ENCODE assay signal across 8 mouse cellular contexts in genomic region chr13:37827263-37827995, GRCm38 (mm10). TPM values are rescaled to one million over a fixed set of nuclear protein-coding genes. Genes with fewer than 3 reads are reported as not detected.
A peak's percentile ranks its signal among the peaks of the same experiment; 100 is the strongest.
DNase-seq lines count a peak whose midpoint lies in the region; ATAC-seq and TF ChIP-seq lines count a peak whose summit lies in the region.

No protein-coding gene starts in this region.

- TF ChIP-seq POLR2A in CH12.LX (IDR thresholded peaks at IDR 0.05; ENCODE audit: low read depth, low read length): 0 out of 2 replicates have a peak, but pooled peaks have one; percentile 8
- no peak for TF ChIP-seq POLR2A in spleen, adult 2 months (IDR thresholded peaks at IDR 0.05; ENCODE audit: low read depth, low read length)

- ATAC-seq in forebrain, embryonic 12.5 days (ENCODE audit: low FRiP score): peak; percentile 62
- ATAC-seq in midbrain, embryonic 11.5 days (ENCODE audit: low FRiP score): peak; percentile 67
- ATAC-seq in megakaryocyte-erythroid progenitor cell, adult 5-6 weeks (replicated peaks; ENCODE audit: low FRiP score, low TSS enrichment, poor library complexity, severe bottlenecking): no peak

- dilution Hi-C loops in CH12.LX (cut with MboI; ENCODE audit: extremely low pct_ligation_motif_present, extremely low pct_unique_long_range_greater_than_20kb, low sequenced_read_pairs): no loop called here

- H3K9ac ChIP-seq in CH12.LX (ENCODE audit: insufficient read depth, low read depth): peak overlapping the region; percentile 82
- H3K9ac ChIP-seq in forebrain, embryonic 12.5 days: peak overlapping the region; percentile 74
- H3K9ac ChIP-seq in midbrain, embryonic 11.5 days (ENCODE audit: low read length): peak overlapping the region; percentile 76

- no peak for TF ChIP-seq EP300 in CH12.LX (IDR thresholded peaks at IDR 0.05; ENCODE audit: low read length)

- DNase-seq in CH12.LX (ENCODE audit: extremely low read depth): peak; percentile 42
- DNase-seq in adrenal gland, adult (ENCODE audit: inconsistent age in 2 of 2, low spot score in 1 of 2): peak; percentile 84 to 91
- peak; percentile 60 for DNase-seq in heart, postnatal 25 days (ENCODE audit: low spot score)
- DNase-seq in limb, embryonic 10.5 days (ENCODE audit: low spot score): peak; percentile 78
- DNase-seq in midbrain, embryonic 11.5 days (ENCODE audit: low spot score, missing footprints): peak; percentile 97
- peak in 1 of 2 experiments; percentile 76 for DNase-seq in spleen, adult 2 months (ENCODE audit: low read depth in 1 of 2, low spot score in 2 of 2)

- H3K27ac ChIP-seq in CH12.LX (ENCODE audit: insufficient read depth, low read depth): peak overlapping the region; percentile 24; the same call in 1 of the 2 replicates
- peak overlapping the region; percentile 46; the same call in 1 of the 2 replicates for H3K27ac ChIP-seq in forebrain, embryonic 12.5 days
- H3K27ac ChIP-seq in limb, embryonic 10.5 days: peak overlapping the region; percentile 93
- H3K27ac ChIP-seq in midbrain, embryonic 11.5 days (ENCODE audit: low read depth, low read length): no peak overlapping the region; the same call in 1 of the 2 replicates
- peak overlapping the region; percentile 89 for H3K27ac ChIP-seq in spleen, adult 2 months (ENCODE audit: insufficient read depth, low read length)

- H3K27me3 ChIP-seq in CH12.LX (replicated peaks): no peaks in the 10 kb centered on the region
- H3K27me3 ChIP-seq in forebrain, embryonic 12.5 days: peaks cover 67% of the 10 kb centered on the region
- H3K27me3 ChIP-seq in limb, embryonic 10.5 days (ENCODE audit: low read depth, poor library complexity, severe bottlenecking): peaks cover 10% of the 10 kb centered on the region; the same call in 1 of the 2 replicates
- H3K27me3 ChIP-seq in midbrain, embryonic 11.5 days (ENCODE audit: control insufficient read depth, insufficient read depth, low read length): peaks cover 20% of the 10 kb centered on the region
- no peaks in the 10 kb centered on the region for H3K27me3 ChIP-seq in spleen, adult 2 months (ENCODE audit: control insufficient read depth, insufficient read depth, low read length)

- peak overlapping the region; percentile 58 to 93 (median 78) for H3K4me3 ChIP-seq in CH12.LX (replicated peaks in 1 of 3; ENCODE audit: low read depth in 2 of 3, low read length in 2 of 3, poor library complexity in 1 of 3)
- peak overlapping the region; percentile 67 for H3K4me3 ChIP-seq in forebrain, embryonic 12.5 days (replicated peaks)
- peak overlapping the region; percentile 88 for H3K4me3 ChIP-seq in limb, embryonic 10.5 days
- peak overlapping the region; percentile 80 for H3K4me3 ChIP-seq in midbrain, embryonic 11.5 days (ENCODE audit: low read depth, low read length)
- peak overlapping the region; percentile 89 for H3K4me3 ChIP-seq in spleen, adult 2 months (ENCODE audit: extremely low read depth, insufficient read depth, insufficient read length)

- WGBS in forebrain, embryonic 12.5 days: under 1% methylated on average over 61 of the region's 69 CpGs
- WGBS in limb, embryonic 10.5 days: under 1% methylated on average over 67 of the region's 69 CpGs
- under 1% methylated on average over 65 of the region's 69 CpGs for WGBS in midbrain, embryonic 11.5 days
- WGBS in spleen, adult 2 months: under 1% methylated on average over 61 of the region's 69 CpGs

- TF ChIP-seq CTCF in CH12.LX (conservative IDR thresholded peaks at IDR 0.05 in 1 of 2, IDR thresholded peaks at IDR 0.05 in 1 of 2; ENCODE audit: low read depth in 2 of 2, low read length in 2 of 2): no peak
- TF ChIP-seq CTCF in spleen, adult 2 months (IDR thresholded peaks at IDR 0.05; ENCODE audit: extremely low read depth, insufficient read depth, insufficient read length, insufficient replicate concordance): no peak

- intact Hi-C loops in heart, postnatal 25 days (cut with DNase I): loop anchor here (5.0 kb wide), 4 partner anchors 115 to 375 kb away; no protein-coding TSS in a partner anchor

- no peaks in the 10 kb centered on the region for H3K36me3 ChIP-seq in CH12.LX (replicated peaks in 1 of 2; ENCODE audit: control insufficient read depth in 1 of 2, insufficient read depth in 1 of 2, low read length in 1 of 2)
- H3K36me3 ChIP-seq in forebrain, embryonic 12.5 days (replicated peaks): no peaks in the 10 kb centered on the region
- H3K36me3 ChIP-seq in limb, embryonic 10.5 days: no peaks in the 10 kb centered on the region
- no peaks in the 10 kb centered on the region for H3K36me3 ChIP-seq in midbrain, embryonic 11.5 days (ENCODE audit: control insufficient read depth, insufficient read depth, low read length)
- no peaks in the 10 kb centered on the region for H3K36me3 ChIP-seq in spleen, adult 2 months (ENCODE audit: control insufficient read depth, insufficient read depth, low read length)

- H3K4me1 ChIP-seq in CH12.LX (ENCODE audit: control insufficient read depth in 1 of 2, insufficient read depth in 2 of 2): peaks cover 10 to 55% of the 10 kb centered on the region in 2 experiments
- peaks cover 45% of the 10 kb centered on the region for H3K4me1 ChIP-seq in forebrain, embryonic 12.5 days
- peaks cover 50% of the 10 kb centered on the region for H3K4me1 ChIP-seq in limb, embryonic 10.5 days
- H3K4me1 ChIP-seq in midbrain, embryonic 11.5 days (ENCODE audit: control insufficient read depth, insufficient read depth, low read length): peaks cover 29% of the 10 kb centered on the region
- H3K4me1 ChIP-seq in spleen, adult 2 months (ENCODE audit: control insufficient read depth, insufficient read depth, insufficient read length): peaks cover 20% of the 10 kb centered on the region

- peak overlapping the region; percentile 80 for H3K4me2 ChIP-seq in CH12.LX (ENCODE audit: insufficient read depth, low read depth, poor library complexity, severe bottlenecking)
- peak overlapping the region; percentile 97 for H3K4me2 ChIP-seq in forebrain, embryonic 12.5 days
- H3K4me2 ChIP-seq in midbrain, embryonic 11.5 days: peak overlapping the region; percentile 98

- no peaks in the 10 kb centered on the region for H3K9me3 ChIP-seq in CH12.LX (replicated peaks; ENCODE audit: low read length)
- no peaks in the 10 kb centered on the region for H3K9me3 ChIP-seq in forebrain, embryonic 12.5 days
- no peaks in the 10 kb centered on the region for H3K9me3 ChIP-seq in limb, embryonic 10.5 days (replicated peaks)
- H3K9me3 ChIP-seq in midbrain, embryonic 11.5 days (ENCODE audit: control insufficient read depth, low read length): no peaks in the 10 kb centered on the region

- no peak; the same call in 1 of the 2 replicates for TF ChIP-seq RAD21 in CH12.LX (IDR thresholded peaks at IDR 0.05; ENCODE audit: low read depth, low read length)

- H3K79me2 ChIP-seq in CH12.LX (replicated peaks; ENCODE audit: control insufficient read depth, extremely low read depth, insufficient read depth, poor library complexity, severe bottlenecking): peaks cover 43% of the 10 kb centered on the region

- in situ Hi-C loops in CH12.LX (cut with MboI; ENCODE audit: low pct_ligation_motif_present, low pct_unique_long_range_greater_than_20kb, low sequenced_read_pairs): no loop called here

TF ChIP-seq in CH12.LX, 34 proteins besides CTCF, POLR2A, EP300 and RAD21 (continues in another document):
- TF ChIP-seq IRF4 (IDR thresholded peaks at IDR 0.05; ENCODE audit: low read depth, low read length): peak; percentile 22; the same call in 1 of the 2 replicates
- no peak for TF ChIP-seq KAT2A (IDR thresholded peaks at IDR 0.05; ENCODE audit: insufficient replicate concordance, low read length)
- TF ChIP-seq MAZ (IDR thresholded peaks at IDR 0.05; ENCODE audit: low read depth, low read length): peak; percentile 46
- peak; percentile 52; the same call in 1 of the 2 replicates for TF ChIP-seq UBTF (IDR thresholded peaks at IDR 0.05; ENCODE audit: low read depth, low read length)
- no peak for TF ChIP-seq MYC (IDR thresholded peaks at IDR 0.05; ENCODE audit: low read depth, low read length)
- TF ChIP-seq TBP (conservative IDR thresholded peaks at IDR 0.05; ENCODE audit: low read depth, low read length): no peak
- peak; percentile 26; the same call in 1 of the 2 replicates for TF ChIP-seq ETS1 (conservative IDR thresholded peaks at IDR 0.05; ENCODE audit: low read depth, low read length)
- TF ChIP-seq PAX5 (IDR thresholded peaks at IDR 0.05; ENCODE audit: low read length): no peak
- no peak for TF ChIP-seq USF1 (IDR thresholded peaks at IDR 0.05; ENCODE audit: low read depth, low read length)
- TF ChIP-seq MAX (IDR thresholded peaks at IDR 0.05; ENCODE audit: low read length): no peak
- no peak for TF ChIP-seq POLR2AphosphoS2 (IDR thresholded peaks at IDR 0.05; ENCODE audit: low read depth, low read length)
- peak; percentile 85 for TF ChIP-seq BHLHE40 (IDR thresholded peaks at IDR 0.05; ENCODE audit: low read depth, low read length)
- no peak for TF ChIP-seq JUN (IDR thresholded peaks at IDR 0.05; ENCODE audit: insufficient read depth, low read depth, low read length)
- TF ChIP-seq ZMIZ1 (IDR thresholded peaks at IDR 0.05; ENCODE audit: low read depth, low read length): 0 out of 2 replicates have a peak, but pooled peaks have one; percentile 40
- peak; percentile 39; the same call in 1 of the 2 replicates for TF ChIP-seq MXI1 (IDR thresholded peaks at IDR 0.05; ENCODE audit: low read depth, low read length)
- TF ChIP-seq ZC3H11A (IDR thresholded peaks at IDR 0.05; ENCODE audit: low read depth, low read length): no peak
- no peak for TF ChIP-seq USF2 (conservative IDR thresholded peaks at IDR 0.05; ENCODE audit: low read depth, low read length)
- TF ChIP-seq SIN3A (IDR thresholded peaks at IDR 0.05; ENCODE audit: low read length): peak; percentile 63; the same call in 1 of the 2 replicates
- TF ChIP-seq ZKSCAN1 (IDR thresholded peaks at IDR 0.05; ENCODE audit: borderline replicate concordance, low read depth, low read length): no peak
- TF ChIP-seq MEF2A (IDR thresholded peaks at IDR 0.05; ENCODE audit: borderline replicate concordance, low read depth, low read length): no peak
- TF ChIP-seq MAFK (IDR thresholded peaks at IDR 0.05; ENCODE audit: insufficient replicate concordance, low read length): peak; percentile 89

RNA-seq across cellular contexts. Expression of gene Rreb1, which starts 49.2 kb away (rescaled TPM):
- total RNA-seq in CH12.LX (2012; rRNA removed) (5.3 TPM in 2 replicates), CH12.LX (2014; rRNA removed) (1.0 and 1.4 TPM in 2 replicates)
- 7.4 and 10.2 TPM in 2 replicates for polyA plus RNA-seq in CH12.LX (2012; ENCODE audit: insufficient read length, low read depth)
- 4.1 and 5.3 TPM in 2 replicates for polyA plus RNA-seq in forebrain, embryonic 12.5 days (2016; fragmentation: Nextera tagmentation; extraction: Ambion mirVana)
- total RNA-seq in heart, postnatal 25 days (2021): 10 to 100 TPM; 38.0 to 55.6 TPM
- 5.4 and 5.9 TPM in 2 replicates for polyA plus RNA-seq in limb, embryonic 10.5 days (2016; fragmentation: Nextera tagmentation; extraction: Ambion mirVana)
- polyA plus RNA-seq in midbrain, embryonic 11.5 days (2014; fragmentation: Nextera tagmentation; extraction: Ambion mirVana): 3.4 and 5.5 TPM in 2 replicates
- 15.5 and 20.2 TPM in 2 replicates for polyA plus RNA-seq in spleen, adult 2 months (2012; rRNA removed)
- 94.3 and 100 TPM in 2 replicates for total RNA-seq in megakaryocyte-erythroid progenitor cell, adult 5-6 weeks (2014; fragmentation: Nextera tagmentation)
- total RNA-seq in megakaryocyte-erythroid progenitor cell, adult 5-6 weeks (2017): 25.3 and 43.6 TPM in 2 replicates
